Mouse (Mus musculus) heart, adult 2 months (tissue): ENCODE data around the gene Gm6592.

Experiments
- CTCF ChIP-seq: fragments of 200-600 bp; IDR thresholded peaks from 2 replicates; pipeline ENCODE4 v1.8.1; 2022; ENCODE audit warnings: antibody characterized with exemption, mild to moderate bottlenecking, moderate library complexity
- POLR2A ChIP-seq: fragments of 200-500 bp; IDR thresholded peaks from 2 replicates; pipeline ENCODE4 v1.6.1; 2011; ENCODE audit warnings: mild to moderate bottlenecking, low read depth, low read length, control low read depth; ENCODE audit not compliant: insufficient read depth

GRCm38 (mm10) chrX:8843694-8844093, at the start of gene Gm6592:
- no peak for TF ChIP-seq CTCF
- no peak for TF ChIP-seq POLR2A
